Mouse (Mus musculus): ENCODE data around the gene Gm10377. TPM values are rescaled to one million over a fixed set of nuclear protein-coding genes. Genes with fewer than 3 reads are reported as not detected.
"Not testable (repeated sequence)": the region's sequence is repeated elsewhere in the genome, so short reads cannot be mapped to it uniquely, and the experiment has no call there.

The Gm10377 gene
- total RNA-seq (2021), result not detected

DNA sequence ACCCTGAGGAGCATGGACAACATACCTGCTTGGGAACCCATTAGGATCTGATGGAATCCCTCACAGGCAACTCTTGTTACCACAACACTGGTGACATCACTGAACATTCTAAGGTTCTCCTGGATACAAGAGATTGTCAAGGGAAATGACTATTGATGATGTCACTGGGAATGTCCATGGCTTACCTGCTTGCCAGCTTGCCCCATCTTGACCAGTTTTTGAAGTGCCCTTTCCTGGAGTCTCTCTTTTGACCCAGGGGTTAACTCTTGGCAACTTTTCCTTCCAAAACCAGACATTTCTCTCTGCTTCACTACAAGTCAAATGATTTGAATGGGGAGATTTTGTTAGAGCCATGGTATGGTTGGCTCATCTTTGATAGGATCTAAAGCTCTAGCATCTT lies at the start of gene Gm10377:
Gene Gm10377 (minus strand): TSS at position 101 of the 400 bp plus-strand sequence.
- DNase-seq, result not testable (repeated sequence)

DNA sequence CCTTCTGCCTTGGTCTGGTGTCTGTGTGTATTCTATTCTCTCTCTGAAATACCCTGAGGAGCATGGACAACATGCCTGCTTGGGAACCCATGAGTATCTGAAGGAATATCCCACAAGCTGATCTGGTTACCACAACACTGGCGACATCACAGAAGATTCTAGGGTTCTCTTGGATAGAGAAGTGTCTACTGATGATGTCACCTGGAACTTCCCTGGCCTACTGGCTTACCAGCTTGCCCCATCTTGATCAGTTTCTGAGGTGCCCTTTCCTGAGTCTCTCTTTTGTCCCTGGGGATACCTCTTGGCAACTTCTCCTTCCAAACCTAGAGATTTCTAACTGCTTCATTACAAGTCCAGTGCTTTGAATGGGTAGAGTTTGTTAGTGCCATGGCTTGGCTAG lies 29.1 kb downstream of the Gm10377 start, which contains the start of gene Gm3015:
Gene Gm3015 (minus strand): TSS at position 101 of the 400 bp plus-strand sequence.
- intact Hi-C loops (cut with DNase I); DNase-seq: not testable (repeated sequence)

More for the DNA sequence above, at the start of gene Gm10377:
- intact Hi-C loops (cut with DNase I), result not testable (repeated sequence)

Other genes with a start within 250 kb of the Gm10377 start
- not detected for gene Gm17124, start 198.1 kb downstream of the Gm10377 start, total RNA-seq (2021)
- not detected for gene Gm3633, start 156.1 kb downstream of the Gm10377 start, total RNA-seq (2021)
- not detected for gene Gm10378, start 142.0 kb downstream of the Gm10377 start, total RNA-seq (2021)
- not detected for gene Gm3015, start 29.2 kb downstream of the Gm10377 start, total RNA-seq (2021)
- gene Gm21977, start 55.5 kb upstream of the Gm10377 start, total RNA-seq (2021), result not detected
- not detected for gene Gm8082, start 195.6 kb upstream of the Gm10377 start, total RNA-seq (2021)
- gene Gm10376, start 217.6 kb upstream of the Gm10377 start, total RNA-seq (2021), result not detected